Mouse (Mus musculus) heart, embryonic 10.5 days (tissue): ENCODE results near the gene Cttn. TPM values are rescaled to one million over a fixed set of nuclear protein-coding genes. Genes with fewer than 3 reads are reported as not detected.

Experiments used
- DNase-seq: peaks from one replicate; pipeline ENCODE4 v3.0.0-alpha.2; 2017; ENCODE audit warnings: low spot score
- H3K27ac ChIP-seq: fragments of 300-500 bp; sonication (generic); 2 replicates; pipeline ENCODE4 v1.5.1; 2016; ENCODE audit warnings: mild to moderate bottlenecking
- H3K27me3 ChIP-seq: fragments of 300-500 bp; sonication (generic); 2 replicates; pipeline ENCODE4 v1.6.1; 2016; ENCODE audit warnings: mild to moderate bottlenecking; ENCODE audit not compliant: poor library complexity, insufficient read depth, severe bottlenecking
- H3K36me3 ChIP-seq: fragments of 300-500 bp; sonication (generic); 2 replicates; pipeline ENCODE4 v1.6.1; 2016; ENCODE audit warnings: mild to moderate bottlenecking, moderate library complexity
- H3K4me1 ChIP-seq: fragments of 300-500 bp; sonication (generic); 2 replicates; pipeline ENCODE4 v1.6.1; 2016; ENCODE audit warnings: mild to moderate bottlenecking
- H3K4me3 ChIP-seq: fragments of 300-500 bp; sonication (generic); 2 replicates; pipeline ENCODE4 v1.5.1; 2016; ENCODE audit warnings: mild to moderate bottlenecking, moderate library complexity
- H3K9me3 ChIP-seq: fragments of 300-500 bp; sonication (generic); 2 replicates; pipeline ENCODE4 v1.6.1; 2016; ENCODE audit warnings: mild to moderate bottlenecking, moderate library complexity
- WGBS: fragments of 180-500 bp; shearing (Covaris S2); methylation state at CpG from one replicate; pipeline ENCODE4 v1.1.7; 2016; 5-methylcytosine and 5-hydroxymethylcytosine counted together
- polyA plus RNA-seq: library from polyadenylated mRNA; unstranded; fragments of >200 nt; fragmentation: Nextera tagmentation; extraction: Ambion mirVana; gene quantifications from 2 replicates; pipeline ENCODE4 v1.2.1, GENCODE M21; 2016

The Cttn gene
- polyA plus RNA-seq, 1 experiment from 2014 or later = 174 TPM

DNA sequence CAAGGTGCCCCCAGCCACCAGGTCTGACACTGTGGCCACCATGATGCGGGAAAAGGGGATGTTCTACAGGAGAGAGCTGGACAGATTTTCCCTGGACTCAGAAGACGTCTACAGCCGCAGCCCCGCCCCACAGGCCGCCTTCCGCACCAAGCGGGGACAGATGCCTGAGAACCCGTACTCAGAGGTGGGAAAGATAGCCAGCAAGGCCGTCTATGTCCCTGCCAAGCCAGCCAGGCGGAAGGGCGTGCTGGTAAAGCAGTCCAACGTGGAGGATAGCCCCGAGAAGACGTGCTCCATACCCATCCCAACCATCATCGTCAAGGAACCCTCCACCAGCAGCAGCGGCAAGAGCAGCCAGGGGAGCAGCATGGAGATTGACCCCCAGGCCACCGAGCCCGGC is 61.1 kb downstream of the Cttn start:
- peaks cover 65% of the 10 kb centered on the region for H3K27me3 ChIP-seq
- H3K36me3 ChIP-seq = no peaks in the 10 kb centered on the region
- DNase-seq = no peak
- no peaks in the 10 kb centered on the region for H3K9me3 ChIP-seq
- H3K4me1 ChIP-seq = peaks cover 18% of the 10 kb centered on the region
- H3K27ac ChIP-seq = no peak overlapping the region
- no peak overlapping the region for H3K4me3 ChIP-seq
- WGBS = 67% methylated on average over 18 of the region's 18 CpGs

DNA sequence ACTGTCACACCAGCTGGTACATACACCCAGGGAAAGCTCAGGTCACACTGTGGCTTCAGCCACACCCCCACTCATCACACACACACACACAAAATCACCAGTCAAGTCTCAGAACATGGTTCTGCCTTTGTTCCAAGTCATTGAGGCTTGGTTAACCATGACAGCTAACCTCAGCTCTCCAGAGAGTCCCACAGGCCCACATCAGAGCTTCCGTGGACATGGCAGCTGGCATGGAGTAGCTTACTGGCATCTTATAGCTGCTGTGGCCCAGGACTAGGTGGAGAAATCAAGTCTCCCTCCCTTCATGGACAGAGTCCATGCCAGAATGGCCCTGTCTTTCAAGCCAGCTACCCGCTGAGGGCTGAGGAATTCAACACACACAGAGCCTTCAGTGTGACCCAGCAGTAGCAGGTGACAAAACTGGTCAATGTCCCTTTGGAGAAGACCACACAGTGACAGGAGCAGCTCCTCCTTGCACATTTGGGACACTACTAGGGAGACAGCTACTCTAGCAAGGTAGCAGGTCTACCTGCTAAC is 62.3 kb downstream of the Cttn start:
- H3K4me1 ChIP-seq = peaks cover 18% of the 10 kb centered on the region
- H3K4me3 ChIP-seq = no peak overlapping the region
- H3K27me3 ChIP-seq = peaks cover 65% of the 10 kb centered on the region
- no peak overlapping the region for H3K27ac ChIP-seq
- no peaks in the 10 kb centered on the region for H3K9me3 ChIP-seq
- DNase-seq = no peak
- WGBS = 76% methylated on average over 2 of the region's 2 CpGs
- H3K36me3 ChIP-seq = no peaks in the 10 kb centered on the region

DNA sequence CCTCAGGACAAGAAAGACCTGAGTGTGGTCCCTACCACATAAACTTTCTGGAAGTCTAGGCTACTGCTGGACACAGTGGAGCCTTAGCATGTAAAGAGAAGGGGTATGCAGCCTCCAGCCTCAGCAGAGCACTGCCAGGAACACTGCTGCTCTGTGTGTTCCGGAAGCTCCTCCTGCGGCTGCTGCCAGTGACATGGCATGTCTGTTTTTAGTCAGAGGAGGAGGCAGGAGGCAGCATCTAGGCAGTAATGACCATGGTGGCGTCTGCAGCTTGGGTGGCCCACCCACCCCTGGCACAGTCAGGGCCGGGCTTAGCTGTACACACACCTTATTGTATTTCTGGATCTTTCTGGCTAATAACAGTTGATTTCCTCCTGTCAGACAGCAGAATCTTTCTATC is 63.1 kb downstream of the Cttn start:
- Histone ChIP-seq H3K27me3 (peaks cover 60% of the 10 kb centered on the region), H3K27ac (0 out of 2 replicates have a peak overlapping the region, but pooled peaks have one; percentile 10), H3K36me3 (no peaks in the 10 kb centered on the region), H3K9me3 (no peaks in the 10 kb centered on the region), H3K4me3 (no peak overlapping the region), H3K4me1 (peaks cover 18% of the 10 kb centered on the region)
- WGBS = 36% methylated on average over 4 of the region's 4 CpGs
- no peak for DNase-seq

DNA sequence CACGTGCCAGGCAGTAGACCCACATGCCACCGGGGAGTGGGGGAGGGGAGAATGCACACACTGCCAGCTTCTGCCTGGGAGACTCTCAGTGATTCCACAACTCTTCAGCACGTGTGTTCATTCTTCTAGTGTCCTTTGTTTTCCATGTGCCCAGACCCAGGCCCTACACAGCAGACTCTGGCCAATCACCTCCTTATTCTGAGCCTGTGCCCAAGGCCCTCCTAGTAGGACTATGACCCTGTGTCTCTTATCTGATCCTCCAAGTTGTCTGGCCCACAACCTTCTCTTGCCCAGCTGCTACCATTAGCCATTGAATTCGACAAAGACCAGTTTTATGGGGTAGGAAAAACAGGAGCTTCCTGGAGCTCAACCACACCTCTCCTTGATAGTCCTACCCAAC is 68.3 kb downstream of the Cttn start:
- Histone ChIP-seq H3K27ac (no peak overlapping the region), H3K4me3 (no peak overlapping the region), H3K9me3 (no peaks in the 10 kb centered on the region), H3K27me3 (peaks cover 13% of the 10 kb centered on the region), H3K36me3 (no peaks in the 10 kb centered on the region), H3K4me1 (peaks cover 16% of the 10 kb centered on the region)
- DNase-seq = no peak
- WGBS = 72% methylated on average over 4 of the region's 4 CpGs

DNA sequence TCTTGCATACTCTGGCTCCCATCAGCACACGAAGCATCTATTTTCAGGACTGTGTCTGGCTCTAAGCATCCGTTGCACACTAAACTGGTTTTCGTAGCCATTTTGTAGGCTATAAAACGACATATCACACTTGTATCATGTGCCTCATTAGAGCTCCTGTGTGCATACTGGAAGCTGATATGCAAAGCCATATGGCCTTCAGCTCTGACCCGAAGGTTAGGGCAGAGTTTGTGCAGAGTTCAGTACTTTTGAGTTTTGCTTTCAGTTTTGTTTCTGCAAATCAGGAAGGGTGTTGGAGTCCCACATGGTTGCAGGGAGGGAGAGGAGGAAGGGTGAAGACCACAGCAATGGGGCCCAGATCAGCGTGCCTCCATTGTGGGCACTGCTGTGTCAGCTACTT is 79.1 kb downstream of the Cttn start:
- DNase-seq = no peak
- no peaks in the 10 kb centered on the region for H3K36me3 ChIP-seq
- WGBS = 88% methylated on average over 6 of the region's 6 CpGs
- no peaks in the 10 kb centered on the region for H3K9me3 ChIP-seq
- H3K4me1 ChIP-seq = no peaks in the 10 kb centered on the region
- H3K27me3 ChIP-seq = no peaks in the 10 kb centered on the region; the same call in 1 of the 2 replicates
- no peak overlapping the region for H3K4me3 ChIP-seq
- no peak overlapping the region for H3K27ac ChIP-seq

DNA sequence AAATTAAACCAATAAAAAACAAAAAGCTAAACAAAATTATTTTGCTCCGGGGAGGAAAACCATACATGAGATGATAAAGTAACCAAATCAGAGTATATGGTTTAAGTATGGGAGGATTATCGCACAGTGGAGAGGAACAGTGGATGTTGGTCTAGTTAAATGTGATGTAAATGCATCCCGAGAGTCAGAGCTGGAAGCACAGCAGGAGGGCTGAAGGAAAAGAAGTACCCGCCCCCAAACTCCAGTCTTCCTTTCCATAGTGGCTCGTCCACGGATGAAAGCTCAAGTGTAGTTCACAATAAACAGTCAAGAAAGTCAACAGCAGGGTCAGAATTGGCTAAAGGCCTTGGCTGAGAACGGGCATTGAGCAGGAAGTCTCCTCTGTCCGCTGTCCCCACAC is 80.1 kb downstream of the Cttn start:
- Histone ChIP-seq H3K27me3 (no peaks in the 10 kb centered on the region; the same call in 1 of the 2 replicates), H3K36me3 (no peaks in the 10 kb centered on the region), H3K27ac (no peak overlapping the region), H3K4me3 (no peak overlapping the region), H3K4me1 (no peaks in the 10 kb centered on the region), H3K9me3 (no peaks in the 10 kb centered on the region)
- DNase-seq = no peak
- 65% methylated on average over 8 of the region's 8 CpGs for WGBS

DNA sequence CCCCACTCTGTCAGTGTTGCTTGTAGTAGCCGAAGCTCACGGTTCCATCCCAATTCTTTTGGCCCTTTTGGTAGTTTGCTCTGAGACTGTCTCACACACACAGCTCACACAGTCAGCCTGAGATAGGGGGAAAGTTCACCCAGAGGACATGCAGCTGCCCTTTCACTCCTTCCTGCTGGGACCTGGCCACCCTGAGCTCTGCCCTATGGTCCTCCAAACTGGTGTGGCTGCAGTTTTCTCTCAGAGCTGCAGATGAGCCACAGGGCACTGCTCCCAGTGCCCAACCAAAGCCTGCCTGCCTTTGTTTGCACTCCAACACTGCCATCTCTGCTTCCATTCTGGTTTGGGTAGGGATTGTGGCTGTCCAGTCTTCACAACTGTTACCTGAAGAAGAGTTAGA is 81.1 kb downstream of the Cttn start:
- no peak overlapping the region for H3K4me3 ChIP-seq
- H3K27me3 ChIP-seq = no peaks in the 10 kb centered on the region; the same call in 1 of the 2 replicates
- no peak overlapping the region for H3K27ac ChIP-seq
- H3K4me1 ChIP-seq = no peaks in the 10 kb centered on the region
- H3K9me3 ChIP-seq = no peaks in the 10 kb centered on the region
- DNase-seq = no peak
- no peaks in the 10 kb centered on the region for H3K36me3 ChIP-seq
- WGBS = 96% methylated on average over 2 of the region's 2 CpGs

DNA sequence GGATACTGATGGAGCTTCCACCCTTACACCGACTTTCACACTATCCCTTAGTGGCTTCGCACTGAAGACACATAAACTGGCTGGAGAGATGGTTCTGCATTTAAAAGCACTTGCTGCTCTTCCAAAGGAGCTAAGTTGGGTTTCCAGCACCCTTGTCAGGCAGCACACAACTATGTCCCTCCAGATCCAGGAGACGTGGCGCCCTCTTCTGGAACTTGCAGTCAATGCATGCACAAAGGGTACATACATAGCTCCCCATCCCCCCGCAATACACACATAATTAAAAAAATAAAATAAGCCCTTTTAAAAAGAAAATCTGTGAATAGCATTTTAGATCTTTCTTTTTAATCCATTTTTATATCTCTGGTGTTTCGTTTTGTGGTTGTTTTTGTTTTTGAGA is 83.3 kb downstream of the Cttn start:
- Histone ChIP-seq H3K27ac (no peak overlapping the region), H3K9me3 (no peaks in the 10 kb centered on the region), H3K27me3 (no peaks in the 10 kb centered on the region), H3K4me1 (no peaks in the 10 kb centered on the region), H3K4me3 (no peak overlapping the region), H3K36me3 (no peaks in the 10 kb centered on the region)
- DNase-seq = no peak
- WGBS = 90% methylated on average over 6 of the region's 6 CpGs

Other genes with a start within 250 kb of the Cttn start
- gene Ppfia1, start 82.7 kb upstream of the Cttn start, polyA plus RNA-seq = 29.9 and 36.0 TPM in 2 replicates
- 11.8 and 12.7 TPM in 2 replicates for gene Fadd, start 111.5 kb upstream of the Cttn start, polyA plus RNA-seq